Mouse (Mus musculus): ENCODE results near the gene Nckap5l. TPM values are rescaled to one million over a fixed set of nuclear protein-coding genes. Genes with fewer than 3 reads are reported as not detected.
A peak's percentile ranks its signal among the peaks of the same experiment; 100 is the strongest.

Gene Nckap5l
- total RNA-seq (2014; rRNA removed) (20.2 and 24.1 TPM in 2 replicates), polyA plus RNA-seq (2015; fragmentation: Nextera tagmentation; extraction: Ambion mirVana) (11.4 and 12.2 TPM in 2 replicates)

DNA sequence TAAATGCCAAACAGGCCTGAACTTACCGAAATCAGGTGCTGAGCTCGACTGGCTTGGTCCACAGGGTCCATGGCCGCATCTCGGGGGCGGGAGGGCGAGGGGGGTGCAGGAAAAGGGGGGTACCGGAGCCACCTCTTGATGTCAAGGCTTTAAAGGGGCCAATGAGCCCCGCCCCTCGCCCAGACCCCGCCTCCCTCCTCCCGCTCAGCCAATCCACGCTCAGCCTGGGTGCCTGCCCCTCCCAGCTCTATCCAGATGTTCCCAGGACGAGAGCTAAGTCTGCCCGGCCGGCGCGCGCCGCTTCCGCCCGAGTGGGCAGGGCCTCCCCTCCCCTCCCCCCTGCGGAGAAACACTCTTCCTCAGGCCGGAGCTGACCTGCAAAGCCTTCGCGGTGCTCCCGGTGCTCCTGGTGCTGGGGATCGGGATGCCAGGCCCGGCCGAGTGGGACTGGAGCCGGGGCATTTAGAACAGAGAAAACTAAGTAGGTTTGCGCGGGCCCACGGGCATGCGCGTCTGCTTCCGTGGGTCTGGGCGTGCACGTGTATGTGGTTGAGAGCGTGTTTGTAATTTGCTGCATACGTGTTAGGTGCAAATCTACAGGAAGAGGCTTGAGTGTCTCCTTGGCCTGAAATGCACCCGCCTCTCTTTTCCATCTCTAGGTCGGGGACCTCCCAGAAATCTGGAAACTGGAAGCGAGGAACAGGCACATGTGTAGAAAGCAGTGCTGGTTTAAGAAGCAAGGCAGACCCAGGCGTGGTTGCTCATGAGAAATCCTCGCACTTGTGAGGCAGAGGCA is at the start of gene Nckap5l:
Nckap5l (minus strand) TSS at position 143 of the 796 bp plus-strand sequence.
- Histone ChIP-seq H3K27ac (ENCODE audit: low read depth, low read length) (peak within 1 kb of the TSS; percentile 86), H3K9ac (replicated peaks; ENCODE audit: low read length, poor library complexity, severe bottlenecking) (peak within 1 kb of the TSS; percentile 65), H3K27me3 (ENCODE audit: insufficient read depth, low read length) (no peaks in the 10 kb centered on the region), H3K4me1 (ENCODE audit: insufficient read depth, low read length) (peaks cover 12% of the 10 kb centered on the region), H3K4me3 (ENCODE audit: low read depth, low read length) (peak within 1 kb of the TSS; percentile 79), H3K36me3 (ENCODE audit: insufficient read depth, low read length) (no peaks in the 10 kb centered on the region), H3K4me2 (ENCODE audit: low read depth, low read length, poor library complexity, severe bottlenecking) (peak within 1 kb of the TSS; percentile 83), H3K9me3 (ENCODE audit: low read length) (no peaks in the 10 kb centered on the region)
- under 1% methylated on average over 45 of the region's 45 CpGs for WGBS
- DNase-seq (ENCODE audit: low spot score) (peak; percentile 94), ATAC-seq (ENCODE audit: low FRiP score) (peak; percentile 94)
- TF ChIP-seq CTCF (IDR thresholded peaks at IDR 0.05) = no peak

DNA sequence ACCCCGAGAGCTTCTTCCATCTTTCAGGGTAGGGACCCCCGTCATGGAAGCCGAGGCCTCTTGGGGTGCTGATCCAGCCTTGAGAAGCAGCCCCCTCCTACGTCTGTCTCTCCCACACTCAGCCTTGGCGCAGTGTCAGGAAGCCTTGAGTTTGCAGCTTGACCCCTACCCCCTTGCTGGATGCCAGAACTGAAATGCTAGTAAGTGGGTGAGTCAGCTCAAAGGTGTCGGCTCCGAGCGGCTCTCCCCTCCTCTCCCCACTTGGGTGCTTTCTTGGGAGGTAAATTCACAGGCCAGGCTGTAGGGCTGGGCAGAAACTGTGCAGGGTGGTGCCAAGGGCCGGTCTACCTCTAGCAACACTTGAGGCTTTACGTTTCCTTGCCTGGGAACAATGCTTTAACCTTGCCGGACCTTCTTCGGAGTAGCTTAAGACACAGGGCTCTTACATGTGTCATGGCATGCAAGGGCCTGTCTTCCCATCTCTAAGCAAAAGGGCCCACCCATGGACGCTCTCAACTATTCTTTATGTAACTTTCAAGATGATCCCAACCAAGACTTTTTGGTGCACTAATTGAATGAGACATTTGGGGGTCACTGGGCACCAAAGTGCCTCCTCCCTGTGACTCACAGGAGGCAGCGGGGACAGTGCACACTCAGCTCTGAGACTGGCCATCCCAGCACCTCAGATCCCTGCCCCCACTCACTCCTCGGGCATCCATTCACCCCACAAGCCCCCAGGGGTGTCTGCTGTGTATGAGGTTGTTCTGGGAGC is 48.0 kb upstream of the Nckap5l start:
- no peak overlapping the region for H3K4me3 ChIP-seq (ENCODE audit: low read depth, low read length)
- H3K4me1 ChIP-seq (ENCODE audit: insufficient read depth, low read length) = peaks cover 3% of the 10 kb centered on the region; the same call in 1 of the 2 replicates
- DNase-seq (ENCODE audit: low spot score) (no peak), ATAC-seq (ENCODE audit: low FRiP score) (no peak)
- no peak overlapping the region for H3K27ac ChIP-seq (ENCODE audit: low read depth, low read length)
- TF ChIP-seq CTCF (IDR thresholded peaks at IDR 0.05) = no peak
- H3K9ac ChIP-seq (replicated peaks; ENCODE audit: low read length, poor library complexity, severe bottlenecking) = no peak overlapping the region
- no peaks in the 10 kb centered on the region; the same call in 1 of the 2 replicates for H3K27me3 ChIP-seq (ENCODE audit: insufficient read depth, low read length)
- H3K9me3 ChIP-seq (ENCODE audit: low read length) = no peaks in the 10 kb centered on the region
- H3K4me2 ChIP-seq (ENCODE audit: low read depth, low read length, poor library complexity, severe bottlenecking) = no peak overlapping the region
- 82% methylated on average over 15 of the region's 15 CpGs for WGBS
- peaks cover 16% of the 10 kb centered on the region for H3K36me3 ChIP-seq (ENCODE audit: insufficient read depth, low read length)

- H3K27ac ChIP-seq (ENCODE audit: low read depth, low read length) = no peak overlapping the region
- H3K4me1 ChIP-seq (ENCODE audit: insufficient read depth, low read length) = peaks cover 3% of the 10 kb centered on the region; the same call in 1 of the 2 replicates
- no peak overlapping the region for H3K4me3 ChIP-seq (ENCODE audit: low read depth, low read length)
- H3K36me3 ChIP-seq (ENCODE audit: insufficient read depth, low read length) = peaks cover 11% of the 10 kb centered on the region; the same call in 1 of the 2 replicates
- no peak for TF ChIP-seq CTCF (IDR thresholded peaks at IDR 0.05)
- ATAC-seq (ENCODE audit: low FRiP score) (no peak), DNase-seq (ENCODE audit: low spot score) (no peak)
- 75% methylated on average over 5 of the region's 5 CpGs for WGBS
- H3K9me3 ChIP-seq (ENCODE audit: low read length) = no peaks in the 10 kb centered on the region
- H3K27me3 ChIP-seq (ENCODE audit: insufficient read depth, low read length) = no peaks in the 10 kb centered on the region; the same call in 1 of the 2 replicates
- no peak overlapping the region for H3K4me2 ChIP-seq (ENCODE audit: low read depth, low read length, poor library complexity, severe bottlenecking)
- no peak overlapping the region for H3K9ac ChIP-seq (replicated peaks; ENCODE audit: low read length, poor library complexity, severe bottlenecking)
These were observed 45.7 kb upstream of the Nckap5l start for GRCm38 (mm10) chr15:99503256-99503655.

GRCm38 (mm10) chr15:99502311-99502831 is 44.8 kb upstream of the Nckap5l start:
- DNase-seq (ENCODE audit: low spot score) (peak; percentile 50), ATAC-seq (ENCODE audit: low FRiP score) (no peak)
- 38% methylated on average over 12 of the region's 12 CpGs for WGBS
- Histone ChIP-seq H3K9me3 (ENCODE audit: low read length) (no peaks in the 10 kb centered on the region), H3K27me3 (ENCODE audit: insufficient read depth, low read length) (no peaks in the 10 kb centered on the region; the same call in 1 of the 2 replicates), H3K36me3 (ENCODE audit: insufficient read depth, low read length) (peaks cover 11% of the 10 kb centered on the region; the same call in 1 of the 2 replicates), H3K4me3 (ENCODE audit: low read depth, low read length) (no peak overlapping the region), H3K4me2 (ENCODE audit: low read depth, low read length, poor library complexity, severe bottlenecking) (no peak overlapping the region), H3K4me1 (ENCODE audit: insufficient read depth, low read length) (peaks cover 6% of the 10 kb centered on the region; the same call in 1 of the 2 replicates), H3K9ac (replicated peaks; ENCODE audit: low read length, poor library complexity, severe bottlenecking) (no peak overlapping the region), H3K27ac (ENCODE audit: low read depth, low read length) (peak overlapping the region; percentile 4; the same call in 1 of the 2 replicates)
- no peak for TF ChIP-seq CTCF (IDR thresholded peaks at IDR 0.05)

DNA sequence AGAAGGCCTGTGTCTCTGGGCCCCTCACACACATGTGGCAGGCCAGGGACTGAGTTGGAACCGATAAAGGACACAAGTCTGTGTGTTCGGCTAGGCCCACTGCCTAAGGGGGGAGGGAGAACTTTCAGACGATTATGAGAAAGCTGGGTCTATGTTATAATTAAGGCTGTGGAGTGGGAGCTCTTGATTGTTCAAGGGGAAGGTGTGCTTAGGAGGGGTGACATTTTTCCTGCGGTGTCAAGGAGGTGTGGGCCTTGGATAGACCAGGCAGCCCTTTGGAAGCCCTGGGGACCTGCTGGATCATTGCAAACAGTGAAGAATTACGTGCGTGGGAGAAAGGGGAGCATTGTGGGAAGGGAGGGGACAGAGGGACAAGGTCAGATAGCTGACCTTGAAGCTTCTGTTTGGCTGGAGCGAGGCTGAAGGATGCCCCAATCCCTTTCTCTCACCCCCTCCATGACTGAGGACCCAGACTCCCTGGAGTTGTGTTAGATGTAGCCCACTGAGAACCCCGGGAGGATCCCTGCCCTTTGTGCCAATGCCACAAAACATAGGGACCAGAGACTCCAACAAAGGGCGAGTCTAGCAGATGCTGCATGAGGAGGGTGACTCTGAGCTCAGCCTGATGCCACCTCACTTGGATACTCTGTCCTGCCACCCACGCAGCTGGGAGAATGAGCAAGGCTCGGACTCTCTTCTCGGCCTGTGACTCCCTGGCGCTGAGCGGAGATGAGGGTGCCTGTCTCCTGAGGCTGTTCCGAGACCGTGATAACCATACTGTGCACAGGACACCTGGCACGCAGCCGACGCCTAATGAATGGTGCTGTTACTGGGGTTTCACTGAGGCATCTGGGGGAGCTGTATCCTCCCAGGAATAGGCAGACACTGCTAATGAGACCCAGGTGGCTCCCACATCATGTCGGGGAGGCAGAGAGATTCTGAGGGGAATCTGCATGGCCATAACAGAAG is 44.0 kb upstream of the Nckap5l start:
- 62% methylated on average over 20 of the region's 20 CpGs for WGBS
- DNase-seq (ENCODE audit: low spot score) (peak; percentile 37), ATAC-seq (ENCODE audit: low FRiP score) (no peak)
- Histone ChIP-seq H3K36me3 (ENCODE audit: insufficient read depth, low read length) (peaks cover 11% of the 10 kb centered on the region; the same call in 1 of the 2 replicates), H3K27me3 (ENCODE audit: insufficient read depth, low read length) (no peaks in the 10 kb centered on the region; the same call in 1 of the 2 replicates), H3K4me2 (ENCODE audit: low read depth, low read length, poor library complexity, severe bottlenecking) (no peak overlapping the region), H3K9me3 (ENCODE audit: low read length) (no peaks in the 10 kb centered on the region), H3K27ac (ENCODE audit: low read depth, low read length) (no peak overlapping the region), H3K4me1 (ENCODE audit: insufficient read depth, low read length) (peaks cover 6% of the 10 kb centered on the region; the same call in 1 of the 2 replicates), H3K4me3 (ENCODE audit: low read depth, low read length) (no peak overlapping the region), H3K9ac (replicated peaks; ENCODE audit: low read length, poor library complexity, severe bottlenecking) (no peak overlapping the region)
- TF ChIP-seq CTCF (IDR thresholded peaks at IDR 0.05) = no peak
